Mouse (Mus musculus) layer of hippocampus, postnatal 14 days (tissue): ENCODE measurements at regions not wholly inside any gene's neighbourhood (a gene's known extent, or its start where the extent isn't known, plus 50 kb on each side); places are given as distances from the start of the nearest gene placed in this dataset.
"Not testable (repeated sequence)": the region's sequence is repeated elsewhere in the genome, so short reads cannot be mapped to it uniquely, and the experiment has no call there.

ENCODE experiments used
- DNase-seq, 2 experiments: peaks; one replicate each; pipeline ENCODE4 v3.0.0; 2021 to 2022; ENCODE audit warnings: low spot score in 2 of 2, mixed read lengths in 1 of 2

- DNase-seq = no peak
Measured at GRCm38 (mm10) chr10:120726369-120726768, 172.5 kb downstream of the Msrb3 start.

GRCm38 (mm10) chr10:120721956-120722532, 176.9 kb downstream of the Msrb3 start:
- no peak for DNase-seq

- DNase-seq = no peak
Measured at GRCm38 (mm10) chr10:120720981-120721380, 177.9 kb downstream of the Msrb3 start.

GRCm38 (mm10) chr10:120720061-120720460, 178.8 kb downstream of the Msrb3 start:
- DNase-seq = no peak

- no peak for DNase-seq
Measured at GRCm38 (mm10) chr10:120717159-120717567, 181.7 kb downstream of the Msrb3 start.

- DNase-seq = no peak
Measured at GRCm38 (mm10) chr10:120716391-120716790, 182.5 kb downstream of the Msrb3 start.

- no peak for DNase-seq
Measured at GRCm38 (mm10) chr10:120707771-120708750, 190.8 kb downstream of the Msrb3 start.

- DNase-seq = no peak
Measured at GRCm38 (mm10) chr10:120706684-120707290, 192.1 kb downstream of the Msrb3 start.

GRCm38 (mm10) chr10:120701833-120702232, 197.1 kb downstream of the Msrb3 start:
- peak; percentile 66 to 78 for DNase-seq

GRCm38 (mm10) chr10:120697275-120697856, 201.5 kb downstream of the Msrb3 start:
- DNase-seq = no peak

- DNase-seq = no peak
Measured at GRCm38 (mm10) chr10:120696481-120696880, 202.4 kb downstream of the Msrb3 start.

GRCm38 (mm10) chr10:120694472-120694871, 204.4 kb downstream of the Msrb3 start:
- no peak for DNase-seq

- DNase-seq = no peak
Measured at GRCm38 (mm10) chr10:120691451-120691850, 207.4 kb downstream of the Msrb3 start.

- DNase-seq = no peak
Measured at GRCm38 (mm10) chr10:120686123-120686522, 209.9 kb upstream of the Hmga2 start.

GRCm38 (mm10) chr10:120682021-120682420, 205.8 kb upstream of the Hmga2 start:
- DNase-seq = no peak

- DNase-seq = no peak
Measured at GRCm38 (mm10) chr10:120679982-120680381, 203.7 kb upstream of the Hmga2 start.

- no peak for DNase-seq
Measured at GRCm38 (mm10) chr10:120678277-120678676, 202.0 kb upstream of the Hmga2 start.

- no peak for DNase-seq
Measured at GRCm38 (mm10) chr10:120675369-120675768, 199.1 kb upstream of the Hmga2 start.

- DNase-seq = no peak
Measured at GRCm38 (mm10) chr10:120674321-120675045, 198.2 kb upstream of the Hmga2 start.

GRCm38 (mm10) chr10:120667678-120668031, 191.4 kb upstream of the Hmga2 start:
- not testable (repeated sequence) for DNase-seq
